Mouse (Mus musculus) neutrophil, adult 5-6 weeks (primary cell): ENCODE measurements at regions not wholly inside any gene's neighbourhood (a gene's known extent, or its start where the extent isn't known, plus 50 kb on each side); places are given as distances from the start of the nearest gene placed in this dataset.
"Not testable (repeated sequence)": the region's sequence is repeated elsewhere in the genome, so short reads cannot be mapped to it uniquely, and the experiment has no call there.

Source experiments
- ATAC-seq: fragments of 151-379, 151-347 bp; 2 replicates; pipeline ENCODE4 v1.8.0; 2017; ENCODE audit warnings: mild to moderate bottlenecking, moderate TSS enrichment; ENCODE audit not compliant: insufficient number of reproducible peaks, poor library complexity, low FRiP score, severe bottlenecking; ENCODE audit errors: extremely low read depth

GRCm38 (mm10) chrX:19341231-19342007 lies 139.7 kb downstream of the Tex13c3 start:
- ATAC-seq = not testable (repeated sequence)

GRCm38 (mm10) chrX:19313286-19313685 lies 167.8 kb downstream of the Tex13c3 start:
- no peak for ATAC-seq

- ATAC-seq = no peak
Observed at GRCm38 (mm10) chrX:19311809-19312559, 169.1 kb downstream of the Tex13c3 start.

- no peak for ATAC-seq
Observed at GRCm38 (mm10) chrX:19311377-19311776, 169.7 kb downstream of the Tex13c3 start.

- ATAC-seq = no peak
Observed at GRCm38 (mm10) chrX:19288171-19288570, 192.9 kb downstream of the Tex13c3 start.

GRCm38 (mm10) chrX:19286431-19286830 lies 194.7 kb downstream of the Tex13c3 start:
- no peak for ATAC-seq

- no peak for ATAC-seq
Observed at GRCm38 (mm10) chrX:19285773-19286172, 195.3 kb downstream of the Tex13c3 start.

GRCm38 (mm10) chrX:19283078-19283477 lies 198.0 kb downstream of the Tex13c3 start:
- ATAC-seq = no peak

GRCm38 (mm10) chrX:19264237-19264636 lies 216.9 kb downstream of the Tex13c3 start:
- ATAC-seq = no peak

GRCm38 (mm10) chrX:19246777-19247619 lies 234.1 kb downstream of the Tex13c3 start:
- no peak for ATAC-seq

- peak; percentile 33; the same call in 1 of the 2 replicates for ATAC-seq
Observed at GRCm38 (mm10) chrX:19237738-19238261, 243.3 kb downstream of the Tex13c3 start.

GRCm38 (mm10) chrX:19237048-19237737 lies 243.9 kb downstream of the Tex13c3 start:
- ATAC-seq = no peak

- ATAC-seq = no peak
Observed at GRCm38 (mm10) chrX:19235449-19235848, 245.7 kb downstream of the Tex13c3 start.

GRCm38 (mm10) chrX:19231823-19232222 lies 249.3 kb downstream of the Tex13c3 start:
- no peak for ATAC-seq

- no peak for ATAC-seq
Observed at GRCm38 (mm10) chrX:19223336-19223735, 257.8 kb downstream of the Tex13c3 start.

- ATAC-seq = no peak
Observed at GRCm38 (mm10) chrX:19220785-19221496, 260.2 kb downstream of the Tex13c3 start.

GRCm38 (mm10) chrX:19219727-19220126 lies 261.4 kb downstream of the Tex13c3 start:
- ATAC-seq = no peak

GRCm38 (mm10) chrX:19219301-19219700 lies 261.8 kb downstream of the Tex13c3 start:
- no peak for ATAC-seq
